Mouse (Mus musculus): ENCODE data around the gene Hnf1b. TPM values are rescaled to one million over a fixed set of nuclear protein-coding genes. Genes with fewer than 3 reads are reported as not detected.

The Hnf1b gene
- not detected for total RNA-seq (2018; cell fraction: chromatin; rRNA removed)
- under 1 TPM in 1 of 26 experiments, not detected in 25; 0.10 TPM for total RNA-seq (2018; cell fraction: cytosol; rRNA removed)
- total RNA-seq (2018; cell fraction: nucleus; rRNA removed): not detected
- not detected in 3 replicates for polyA plus RNA-seq (2018)

GRCm38 (mm10) chr11:83849529-83850335 lies at the start of gene Hnf1b:
Gene Hnf1b (plus strand): TSS chr11:83850063.
- H3K79me2 ChIP-seq (ENCODE audit: inconsistent target): no peaks in the 10 kb centered on the region
- H3K36me3 ChIP-seq (ENCODE audit: inconsistent target): no peaks in the 10 kb centered on the region
- H3K27ac ChIP-seq: no peak within 1 kb of the TSS
- WGBS (ENCODE audit: missing documents): 3% methylated on average over 29 of the region's 36 CpGs
- no peak within 1 kb of the TSS for H3K4me3 ChIP-seq (ENCODE audit: inconsistent target)

- no peak overlapping the region for H3K27ac ChIP-seq
- 69% methylated on average over 8 of the region's 8 CpGs for WGBS (ENCODE audit: missing documents)
- H3K79me2 ChIP-seq (ENCODE audit: inconsistent target): no peaks in the 10 kb centered on the region
- H3K36me3 ChIP-seq (ENCODE audit: inconsistent target): no peaks in the 10 kb centered on the region
- H3K4me3 ChIP-seq (ENCODE audit: inconsistent target): no peak overlapping the region
Observed at GRCm38 (mm10) chr11:83802166-83802565, 47.7 kb upstream of the Hnf1b start.

DNA sequence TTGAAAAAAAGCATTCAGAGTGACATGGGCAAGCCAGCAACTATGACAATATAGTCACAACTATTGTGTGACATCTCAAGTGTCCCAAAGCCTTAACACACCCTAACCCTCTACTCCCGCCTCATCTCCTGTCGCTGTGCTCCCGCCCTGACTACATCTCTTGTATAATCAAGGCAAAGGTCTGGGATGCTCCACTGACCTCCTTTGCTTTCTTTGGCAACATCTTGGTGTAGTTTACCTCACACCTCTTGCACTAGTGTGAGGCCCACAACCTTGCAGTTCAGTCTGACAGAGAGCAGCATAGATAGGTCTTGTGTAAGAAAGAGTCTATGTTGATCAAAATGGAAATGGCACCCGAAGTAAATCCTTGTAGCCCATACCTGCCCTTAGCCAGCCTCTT lies 47.3 kb upstream of the Hnf1b start:
- Histone ChIP-seq H3K79me2 (ENCODE audit: inconsistent target) (no peaks in the 10 kb centered on the region), H3K36me3 (ENCODE audit: inconsistent target) (no peaks in the 10 kb centered on the region), H3K4me3 (ENCODE audit: inconsistent target) (no peak overlapping the region), H3K27ac (no peak overlapping the region)
- 86% methylated on average over 4 of the region's 4 CpGs for WGBS (ENCODE audit: missing documents)

DNA sequence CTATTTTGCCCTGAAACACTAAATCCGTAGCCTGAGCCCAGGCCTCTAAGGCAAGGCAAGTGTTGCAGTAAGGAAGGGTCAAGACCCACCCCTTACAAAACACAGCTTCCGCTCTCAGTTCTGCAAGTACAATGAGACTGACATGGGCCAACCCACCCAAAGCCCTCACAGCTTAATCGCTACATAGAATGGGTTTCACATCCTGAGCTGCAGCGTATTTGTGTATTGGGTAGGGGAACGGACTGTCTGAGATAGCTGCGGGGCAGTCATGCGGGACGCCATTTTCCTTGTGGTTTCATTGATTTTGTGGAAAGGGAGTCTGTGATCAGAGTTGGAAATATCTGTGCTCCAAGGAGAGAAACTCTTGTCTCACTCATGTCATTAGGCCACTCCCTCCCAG lies 39.4 kb upstream of the Hnf1b start:
- no peak overlapping the region for H3K4me3 ChIP-seq (ENCODE audit: inconsistent target)
- 95% methylated on average over 8 of the region's 8 CpGs for WGBS (ENCODE audit: missing documents)

GRCm38 (mm10) chr11:83815191-83815590 lies 34.7 kb upstream of the Hnf1b start:
- no peak overlapping the region for H3K27ac ChIP-seq
- H3K4me3 ChIP-seq (ENCODE audit: inconsistent target): no peak overlapping the region
- H3K79me2 ChIP-seq (ENCODE audit: inconsistent target): no peaks in the 10 kb centered on the region
- 85% methylated on average over 5 of the region's 5 CpGs for WGBS (ENCODE audit: missing documents)
- H3K36me3 ChIP-seq (ENCODE audit: inconsistent target): no peaks in the 10 kb centered on the region

More for the DNA sequence above, 39.4 kb upstream of the Hnf1b start:
- Histone ChIP-seq H3K36me3 (ENCODE audit: inconsistent target) (no peaks in the 10 kb centered on the region), H3K27ac (no peak overlapping the region), H3K79me2 (ENCODE audit: inconsistent target) (no peaks in the 10 kb centered on the region)

- Histone ChIP-seq H3K27ac (no peak overlapping the region), H3K36me3 (ENCODE audit: inconsistent target) (no peaks in the 10 kb centered on the region), H3K4me3 (ENCODE audit: inconsistent target) (no peak overlapping the region), H3K79me2 (ENCODE audit: inconsistent target) (no peaks in the 10 kb centered on the region)
- 7% methylated on average over 9 of the region's 9 CpGs for WGBS (ENCODE audit: missing documents)
Observed at GRCm38 (mm10) chr11:83815628-83816027, 34.2 kb upstream of the Hnf1b start.

DNA sequence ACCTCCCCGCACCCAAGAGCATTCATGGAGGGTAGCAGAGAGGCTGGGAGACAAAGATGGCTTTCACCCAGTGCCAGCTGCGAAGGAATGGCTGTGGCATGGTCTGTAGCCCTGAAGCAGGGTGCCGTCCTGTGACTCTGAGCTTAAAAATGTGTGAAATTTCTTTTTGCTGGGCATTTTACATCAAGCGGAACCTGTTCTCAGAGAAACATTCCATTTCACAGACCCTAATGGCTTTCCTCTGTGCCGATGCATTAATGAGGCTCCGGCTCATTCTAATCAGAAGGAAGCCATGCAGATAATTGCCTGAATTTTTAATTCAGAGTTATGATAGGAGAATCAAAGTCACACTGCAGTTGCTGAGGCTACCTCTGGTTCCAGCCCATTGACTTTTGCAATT lies 32.8 kb upstream of the Hnf1b start:
- Histone ChIP-seq H3K79me2 (ENCODE audit: inconsistent target) (no peaks in the 10 kb centered on the region), H3K36me3 (ENCODE audit: inconsistent target) (no peaks in the 10 kb centered on the region), H3K4me3 (ENCODE audit: inconsistent target) (no peak overlapping the region), H3K27ac (no peak overlapping the region)
- 81% methylated on average over 6 of the region's 6 CpGs for WGBS (ENCODE audit: missing documents)

DNA sequence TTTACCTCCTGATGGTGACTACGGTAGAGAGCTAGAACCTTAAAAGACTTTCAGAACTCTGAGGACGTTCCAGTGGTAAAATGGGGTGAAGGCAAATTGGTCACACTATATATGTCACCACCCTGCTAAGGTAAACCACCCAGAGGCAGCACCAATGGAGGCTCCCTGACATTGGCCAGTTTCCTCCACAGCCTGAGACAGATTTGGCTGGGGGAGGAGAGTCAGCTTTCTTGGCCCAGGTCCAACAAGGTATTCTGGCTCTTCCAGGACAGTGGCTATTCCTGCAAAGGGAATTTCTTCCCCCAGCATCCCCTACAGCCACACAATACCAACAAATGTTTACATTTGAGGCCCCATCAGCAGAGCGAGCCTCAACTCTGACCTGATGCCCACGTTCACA lies 31.9 kb upstream of the Hnf1b start:
- Histone ChIP-seq H3K27ac (no peak overlapping the region), H3K4me3 (ENCODE audit: inconsistent target) (no peak overlapping the region), H3K36me3 (ENCODE audit: inconsistent target) (no peaks in the 10 kb centered on the region), H3K79me2 (ENCODE audit: inconsistent target) (no peaks in the 10 kb centered on the region)
- 63% methylated on average over 4 of the region's 4 CpGs for WGBS (ENCODE audit: missing documents)

DNA sequence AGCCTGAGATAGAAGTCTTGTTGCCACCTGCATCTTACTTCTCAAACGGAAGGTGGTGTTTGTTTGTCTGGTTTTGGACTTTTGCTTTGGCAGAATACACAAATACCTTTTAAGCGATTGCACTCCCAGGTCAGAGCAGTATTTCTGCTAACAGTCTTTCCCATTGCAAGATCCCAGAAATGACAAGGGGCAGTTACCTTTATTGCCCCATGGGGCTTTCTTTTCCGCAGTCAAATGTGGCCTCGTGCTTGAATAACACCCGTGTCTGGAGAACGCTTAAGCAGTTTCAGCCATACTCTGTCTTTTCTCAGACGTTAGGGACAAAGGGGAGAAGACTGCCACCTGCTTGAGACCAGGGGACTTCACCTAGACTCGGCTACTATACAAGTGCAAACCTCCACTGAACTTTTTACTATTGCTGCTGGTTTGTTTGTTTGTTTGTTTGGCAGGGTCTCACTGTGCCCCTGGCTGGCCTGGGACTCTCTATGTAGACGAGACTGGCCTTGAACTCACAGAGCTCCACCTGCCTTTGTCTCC lies 31.2 kb upstream of the Hnf1b start:
- no peak overlapping the region for H3K27ac ChIP-seq
- H3K4me3 ChIP-seq (ENCODE audit: inconsistent target): no peak overlapping the region
- H3K36me3 ChIP-seq (ENCODE audit: inconsistent target): no peaks in the 10 kb centered on the region
- 46% methylated on average over 9 of the region's 9 CpGs for WGBS (ENCODE audit: missing documents)
- no peaks in the 10 kb centered on the region for H3K79me2 ChIP-seq (ENCODE audit: inconsistent target)

- H3K79me2 ChIP-seq (ENCODE audit: inconsistent target): no peaks in the 10 kb centered on the region
- 79% methylated on average over 10 of the region's 10 CpGs for WGBS (ENCODE audit: missing documents)
- no peaks in the 10 kb centered on the region for H3K36me3 ChIP-seq (ENCODE audit: inconsistent target)
- H3K4me3 ChIP-seq (ENCODE audit: inconsistent target): no peak overlapping the region
- no peak overlapping the region for H3K27ac ChIP-seq
Observed at GRCm38 (mm10) chr11:83819806-83820483, 29.9 kb upstream of the Hnf1b start.

GRCm38 (mm10) chr11:83826142-83826541 lies 23.7 kb upstream of the Hnf1b start:
- Histone ChIP-seq H3K4me3 (ENCODE audit: inconsistent target) (no peak overlapping the region), H3K27ac (no peak overlapping the region), H3K36me3 (ENCODE audit: inconsistent target) (no peaks in the 10 kb centered on the region), H3K79me2 (ENCODE audit: inconsistent target) (no peaks in the 10 kb centered on the region)
- 96% methylated on average over 3 of the region's 3 CpGs for WGBS (ENCODE audit: missing documents)

DNA sequence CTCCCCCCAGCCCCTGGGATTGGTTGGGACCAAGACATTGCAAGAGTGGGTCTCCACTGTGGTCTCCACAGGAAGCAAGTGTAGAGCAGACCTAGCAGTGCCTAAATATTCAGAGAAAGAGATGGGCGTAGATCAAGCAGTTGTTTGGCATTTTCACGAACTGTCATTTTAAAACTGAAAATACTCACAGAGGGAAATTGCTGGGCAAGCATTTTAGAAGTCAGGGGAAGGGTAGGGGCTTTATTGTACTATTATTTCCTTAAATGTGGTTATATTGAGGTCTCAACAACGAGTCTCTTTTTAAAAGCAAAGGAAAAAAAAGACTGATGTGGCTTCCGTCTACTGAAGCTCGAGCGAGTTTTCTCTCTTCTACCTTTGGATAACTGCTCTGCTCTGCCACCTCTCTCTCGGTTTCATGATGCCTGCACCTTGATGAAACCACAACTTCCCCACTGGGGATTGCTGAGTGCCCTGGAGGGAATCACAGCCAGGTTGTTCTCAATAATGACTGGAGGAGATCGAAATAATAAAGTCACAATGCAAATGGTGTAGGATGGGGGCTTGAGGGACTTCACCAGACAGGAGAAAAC lies 21.2 kb upstream of the Hnf1b start:
- 51% methylated on average over 8 of the region's 8 CpGs for WGBS (ENCODE audit: missing documents)
- no peaks in the 10 kb centered on the region for H3K36me3 ChIP-seq (ENCODE audit: inconsistent target)

DNA sequence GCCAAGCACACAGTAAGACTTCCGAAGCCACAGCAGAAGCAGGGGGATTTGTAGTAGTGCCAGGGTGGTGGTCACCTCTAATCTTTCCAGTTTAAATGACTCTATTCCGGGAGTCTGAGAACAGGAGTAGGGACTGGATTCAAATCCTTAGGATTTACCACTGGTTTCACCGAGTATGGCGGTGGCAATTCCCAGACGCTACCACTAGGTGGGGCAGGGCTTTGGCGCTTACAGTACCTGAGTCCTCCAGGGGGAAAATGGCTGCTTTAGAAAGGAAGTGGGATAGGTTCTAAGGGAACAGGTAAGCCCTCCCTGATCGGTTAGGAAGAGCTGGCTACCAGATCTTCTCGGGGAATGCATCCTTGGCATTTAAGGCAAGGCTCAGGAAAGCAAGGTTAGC lies 17.5 kb upstream of the Hnf1b start:
- Histone ChIP-seq H3K4me3 (ENCODE audit: inconsistent target) (no peak overlapping the region), H3K27ac (no peak overlapping the region), H3K79me2 (ENCODE audit: inconsistent target) (no peaks in the 10 kb centered on the region), H3K36me3 (ENCODE audit: inconsistent target) (no peaks in the 10 kb centered on the region)
- WGBS (ENCODE audit: missing documents): 43% methylated on average over 8 of the region's 8 CpGs

More for the DNA sequence above, 21.2 kb upstream of the Hnf1b start:
- Histone ChIP-seq H3K79me2 (ENCODE audit: inconsistent target) (no peaks in the 10 kb centered on the region), H3K4me3 (ENCODE audit: inconsistent target) (no peak overlapping the region), H3K27ac (no peak overlapping the region)

- WGBS (ENCODE audit: missing documents): 83% methylated on average over 4 of the region's 6 CpGs
- Histone ChIP-seq H3K27ac (no peak overlapping the region), H3K4me3 (ENCODE audit: inconsistent target) (no peak overlapping the region), H3K79me2 (ENCODE audit: inconsistent target) (no peaks in the 10 kb centered on the region), H3K36me3 (ENCODE audit: inconsistent target) (no peaks in the 10 kb centered on the region)
Observed at GRCm38 (mm10) chr11:83833517-83833916, 16.3 kb upstream of the Hnf1b start.

Measured in macrophage (primary cell).